Mouse (Mus musculus) kidney, adult 2 months (tissue): ENCODE measurements at regions not wholly inside any gene's neighbourhood (a gene's known extent, or its start where the extent isn't known, plus 50 kb on each side); places are given as distances from the start of the nearest gene placed in this dataset.

Experiments
- DNase-seq: peaks from one replicate; pipeline ENCODE4 v3.0.0; 2021
- H3K27ac ChIP-seq: fragments of 200-500 bp; 2 replicates; pipeline ENCODE4 v1.5.1; 2012; ENCODE audit warnings: low read depth, low read length, control low read depth, inconsistent platforms; ENCODE audit not compliant: insufficient read depth
- H3K27me3 ChIP-seq: fragments of 200-500 bp; replicated peaks from 2 replicates; pipeline ENCODE4 v1.6.1; 2012; ENCODE audit warnings: mild to moderate bottlenecking, moderate library complexity, low read length, inconsistent platforms; ENCODE audit not compliant: control insufficient read depth, insufficient read depth
- H3K36me3 ChIP-seq: fragments of 200-500 bp; 2 replicates; pipeline ENCODE4 v1.6.1; 2012; ENCODE audit warnings: mild to moderate bottlenecking, moderate library complexity, low read length, inconsistent platforms; ENCODE audit not compliant: control insufficient read depth, insufficient read depth
- H3K4me1 ChIP-seq: fragments of 200-500 bp; 2 replicates; pipeline ENCODE4 v1.6.1; 2011; ENCODE audit warnings: low read length; ENCODE audit not compliant: control insufficient read depth, insufficient read depth
- H3K4me3 ChIP-seq: fragments of 200-500 bp; 2 replicates; pipeline ENCODE4 v1.5.1; 2011; ENCODE audit warnings: mild to moderate bottlenecking, low read depth, low read length, control low read depth; ENCODE audit not compliant: insufficient read depth
- CTCF ChIP-seq: fragments of 200-500 bp; conservative IDR thresholded peaks from 2 replicates; pipeline ENCODE4 v1.5.1; 2011; ENCODE audit warnings: low read depth, mild to moderate bottlenecking, control low read depth, low read length, moderate library complexity, mixed read lengths; ENCODE audit not compliant: insufficient read depth, insufficient read length
- POLR2A ChIP-seq: fragments of 200-500 bp; IDR thresholded peaks from one replicate; pipeline ENCODE4 v1.6.1; 2011; ENCODE audit warnings: low read depth, low read length, control low read depth
- WGBS: fragments of 180-500 bp; shearing (Covaris S2); methylation state at CpG from one replicate; pipeline ENCODE4 v1.1.7; 2018; 5-methylcytosine and 5-hydroxymethylcytosine counted together

DNA sequence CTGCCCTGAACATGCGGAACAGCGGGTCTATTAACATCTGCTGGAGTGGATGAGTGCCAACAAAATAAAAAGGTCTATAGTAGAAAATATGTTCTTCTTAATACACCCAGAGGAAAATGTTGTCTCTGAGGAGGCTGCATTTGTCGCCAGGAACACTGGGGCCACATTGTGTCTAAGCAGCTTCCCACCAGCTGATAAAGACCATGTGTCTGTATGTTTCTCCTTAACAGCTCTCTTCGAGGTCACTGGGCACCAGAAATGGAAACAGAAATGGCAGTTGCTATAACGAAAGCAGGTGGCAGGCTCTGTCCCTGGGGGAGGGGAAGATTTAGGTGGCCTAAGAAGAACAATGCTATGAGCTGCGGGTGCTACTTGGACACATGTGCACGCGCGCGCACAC lies 159.4 kb downstream of the Ly86 start:
- no peaks in the 10 kb centered on the region for H3K36me3 ChIP-seq
- H3K27ac ChIP-seq: no peak overlapping the region
- no peak for DNase-seq
- peaks cover 33% of the 10 kb centered on the region for H3K4me1 ChIP-seq
- no peak for TF ChIP-seq POLR2A
- no peak for TF ChIP-seq CTCF
- no peaks in the 10 kb centered on the region for H3K27me3 ChIP-seq
- no peak overlapping the region for H3K4me3 ChIP-seq
- 78% methylated on average over 10 of the region's 10 CpGs for WGBS

DNA sequence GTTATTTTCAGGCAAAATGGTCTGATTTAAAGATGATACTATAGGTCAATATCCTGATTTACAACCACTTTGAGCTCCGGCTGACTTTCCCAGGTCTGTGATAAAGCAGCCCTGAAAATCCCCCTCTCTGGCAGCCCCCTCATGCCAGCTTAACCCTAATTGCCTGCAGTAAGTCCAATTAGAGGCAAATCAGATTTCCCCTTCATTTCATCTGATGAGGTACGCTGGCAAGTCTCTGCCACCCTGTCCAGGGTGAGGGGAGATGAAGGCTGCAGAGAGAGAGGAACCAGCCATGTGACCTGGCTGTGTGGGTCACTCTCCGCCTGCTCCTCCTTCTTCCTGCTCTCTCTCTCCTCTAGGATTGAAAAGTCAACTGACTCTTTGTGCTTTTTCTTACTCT lies 160.6 kb downstream of the Ly86 start:
- H3K27ac ChIP-seq: peak overlapping the region; percentile 70
- no peaks in the 10 kb centered on the region for H3K27me3 ChIP-seq

DNA sequence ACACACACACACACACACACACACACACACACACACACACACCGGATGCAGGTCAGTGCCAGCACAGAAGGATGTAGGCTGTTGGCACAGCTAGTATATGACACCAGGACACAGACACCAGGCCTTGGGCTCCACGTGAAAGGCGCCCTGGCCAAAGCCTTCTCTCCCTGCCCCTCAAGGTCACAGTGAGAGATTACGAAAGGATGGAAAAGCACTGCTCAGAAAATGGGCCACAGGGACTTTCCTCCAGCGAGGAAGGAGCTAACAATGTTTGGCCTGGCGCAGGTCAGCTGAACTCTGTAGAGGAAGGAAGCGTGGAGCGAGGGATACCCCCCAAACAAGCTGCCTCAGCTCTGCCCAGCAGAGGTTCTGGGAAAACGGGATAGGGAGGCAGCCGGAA lies 161.0 kb downstream of the Ly86 start:
- no peaks in the 10 kb centered on the region for H3K36me3 ChIP-seq
- WGBS: 15% methylated on average over 10 of the region's 10 CpGs
- H3K4me3 ChIP-seq: no peak overlapping the region
- no peak for TF ChIP-seq CTCF
- TF ChIP-seq POLR2A: no peak
- DNase-seq: peak; percentile 82
- H3K27ac ChIP-seq: peak overlapping the region; percentile 70
- H3K27me3 ChIP-seq: no peaks in the 10 kb centered on the region
- H3K4me1 ChIP-seq: peaks cover 33% of the 10 kb centered on the region

More for the DNA sequence above, 160.6 kb downstream of the Ly86 start:
- 62% methylated on average over 3 of the region's 3 CpGs for WGBS
- no peaks in the 10 kb centered on the region for H3K36me3 ChIP-seq
- TF ChIP-seq CTCF (no peak), POLR2A (no peak)
- H3K4me1 ChIP-seq: peaks cover 33% of the 10 kb centered on the region
- H3K4me3 ChIP-seq: no peak overlapping the region
- no peak for DNase-seq

DNA sequence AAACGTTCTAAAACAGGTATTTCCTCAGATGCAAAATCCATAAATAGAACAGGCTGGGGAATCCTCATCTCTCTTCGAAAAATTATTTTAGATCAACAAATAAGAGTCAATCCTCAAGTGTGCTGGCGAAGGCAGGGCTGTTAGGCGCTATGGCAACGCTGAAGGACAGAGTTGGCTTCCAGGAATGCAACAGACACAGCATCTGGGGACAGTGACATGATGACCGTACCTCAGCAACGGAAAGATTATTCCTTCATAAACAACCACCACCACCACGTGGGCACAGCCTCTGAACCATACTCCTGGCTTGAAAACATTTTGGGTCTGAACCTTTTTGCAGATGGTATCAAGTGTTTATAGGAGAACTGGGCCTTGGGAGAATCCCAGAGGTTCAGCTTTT lies 161.7 kb downstream of the Ly86 start:
- H3K27me3 ChIP-seq: no peaks in the 10 kb centered on the region
- peaks cover 33% of the 10 kb centered on the region for H3K4me1 ChIP-seq
- H3K27ac ChIP-seq: peak overlapping the region; percentile 70
- H3K36me3 ChIP-seq: no peaks in the 10 kb centered on the region
- DNase-seq: no peak
- WGBS: 53% methylated on average over 8 of the region's 8 CpGs
- TF ChIP-seq POLR2A (no peak), CTCF (no peak)
- H3K4me3 ChIP-seq: no peak overlapping the region

DNA sequence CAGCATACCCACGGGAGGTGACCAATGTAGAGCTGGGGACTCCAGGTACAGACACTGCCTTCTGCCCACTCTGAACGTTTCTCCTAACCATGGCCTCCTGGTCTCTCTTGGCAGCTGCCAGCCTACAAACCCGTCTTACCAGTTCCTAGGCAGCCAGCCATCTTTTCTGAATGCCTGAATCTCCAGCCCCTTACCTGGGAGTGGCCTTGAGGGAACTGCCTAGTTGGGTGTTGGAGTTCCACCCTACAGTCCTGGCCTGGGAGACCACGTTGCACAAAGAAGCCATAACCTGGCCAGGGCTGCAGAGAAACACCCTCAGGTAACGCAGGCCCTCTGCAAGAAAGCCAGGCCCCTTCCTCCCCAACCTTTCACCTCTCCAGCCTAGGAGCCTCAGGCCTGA lies 162.1 kb downstream of the Ly86 start:
- DNase-seq: peak; percentile 90
- Histone ChIP-seq H3K36me3 (no peaks in the 10 kb centered on the region), H3K4me3 (no peak overlapping the region), H3K27ac (peak overlapping the region; percentile 70), H3K27me3 (no peaks in the 10 kb centered on the region), H3K4me1 (peaks cover 33% of the 10 kb centered on the region)
- 31% methylated on average over 5 of the region's 5 CpGs for WGBS
- TF ChIP-seq POLR2A: no peak

DNA sequence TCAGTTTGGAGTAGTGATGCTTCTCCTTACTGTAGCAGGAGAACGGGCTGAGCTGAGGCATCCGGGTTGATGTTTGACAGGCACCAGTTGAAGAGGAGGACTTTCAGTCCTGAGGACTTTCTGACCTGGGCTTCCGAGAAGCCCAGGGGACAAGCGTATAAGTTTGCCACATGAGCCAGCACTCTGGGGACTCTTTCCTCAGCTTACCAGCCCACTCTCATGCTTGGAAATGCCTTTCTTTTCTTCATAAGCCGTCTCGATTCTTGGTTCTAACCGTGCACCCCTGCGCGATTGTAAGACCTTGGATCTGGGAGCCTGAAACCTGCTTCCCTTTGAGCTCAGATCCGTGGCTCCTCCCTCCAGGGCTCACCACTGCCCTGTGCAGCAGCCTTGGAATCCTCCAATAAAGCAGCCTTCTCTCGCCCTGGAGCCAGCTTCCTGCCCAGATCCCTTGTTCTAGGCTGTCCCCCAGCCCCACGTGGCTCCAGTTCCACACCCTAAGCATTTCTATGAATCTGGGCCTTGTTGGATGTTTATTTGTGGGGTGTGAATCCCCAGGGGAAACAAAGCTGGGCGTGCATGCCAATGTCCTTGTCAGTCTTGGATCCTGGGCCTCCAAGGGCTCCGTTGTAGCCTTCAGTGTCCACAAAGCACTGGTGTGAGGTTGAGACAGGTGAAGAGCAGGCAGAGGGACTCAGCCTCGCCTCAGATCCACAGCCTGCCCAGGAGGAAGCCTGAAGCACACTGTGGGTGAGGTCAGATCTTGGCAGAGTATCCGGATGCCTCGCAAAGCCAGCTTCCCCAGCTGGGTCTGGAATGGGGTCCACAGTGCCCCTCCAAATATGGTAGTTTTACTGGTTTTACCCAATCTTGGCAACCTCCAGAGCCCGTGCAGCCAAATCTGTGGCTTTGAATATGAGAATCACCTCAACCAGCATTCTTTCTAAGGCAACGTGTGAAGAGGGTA lies 163.7 kb downstream of the Ly86 start:
- TF ChIP-seq CTCF (no peak), POLR2A (no peak)

DNA sequence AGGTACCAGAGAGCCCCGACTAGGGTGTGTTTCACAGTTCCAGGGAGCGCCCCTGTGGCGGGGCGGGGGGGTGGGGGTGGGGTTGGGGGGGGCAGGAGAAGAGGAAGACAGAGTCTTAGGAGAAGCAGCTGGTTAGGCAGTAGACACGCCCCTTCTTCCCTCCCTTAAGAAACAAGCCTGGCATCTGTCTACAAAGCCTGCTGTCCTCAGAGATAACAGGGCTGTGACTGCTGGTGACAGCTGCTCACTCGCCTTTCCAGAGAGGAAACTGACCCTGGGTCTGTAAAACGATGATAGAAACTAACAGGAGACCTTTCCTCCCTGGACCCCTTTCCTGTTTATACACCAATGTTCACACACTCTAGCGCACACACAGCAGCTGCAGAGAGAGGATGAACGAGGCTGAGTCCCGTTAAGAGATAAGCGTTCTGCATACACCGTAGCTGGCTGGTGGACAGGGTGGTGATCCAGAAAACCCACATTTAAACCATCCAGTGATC lies 164.4 kb downstream of the Ly86 start:
- Histone ChIP-seq H3K36me3 (no peaks in the 10 kb centered on the region), H3K4me3 (no peak overlapping the region), H3K4me1 (peaks cover 44% of the 10 kb centered on the region), H3K27ac (no peak overlapping the region), H3K27me3 (no peaks in the 10 kb centered on the region)
- DNase-seq: peak; percentile 46
- WGBS: 38% methylated on average over 12 of the region's 12 CpGs
- TF ChIP-seq POLR2A: no peak
- TF ChIP-seq CTCF: no peak

More for the DNA sequence above, 163.7 kb downstream of the Ly86 start:
- DNase-seq: peak; percentile 88
- WGBS: 28% methylated on average over 19 of the region's 19 CpGs
- peaks cover 36% of the 10 kb centered on the region for H3K4me1 ChIP-seq
- no peaks in the 10 kb centered on the region for H3K27me3 ChIP-seq
- peak overlapping the region; percentile 90 for H3K27ac ChIP-seq
- no peak overlapping the region for H3K4me3 ChIP-seq
- no peaks in the 10 kb centered on the region for H3K36me3 ChIP-seq
